Mouse (Mus musculus) midbrain, embryonic 12.5 days (tissue): Measurements from ENCODE around the gene March10. TPM values are rescaled to one million over a fixed set of nuclear protein-coding genes. Genes with fewer than 3 reads are reported as not detected.
A peak's percentile ranks its signal among the peaks of the same experiment; 100 is the strongest.

ENCODE experiments used
- ATAC-seq: fragments of 200-750 bp; cut with Nextera tagmentation; 2 replicates; pipeline ENCODE4 v1.8.0; 2017; ENCODE audit warnings: low read depth, moderate TSS enrichment, moderate library complexity; ENCODE audit not compliant: low FRiP score
- H3K27ac ChIP-seq: fragments of 300-500 bp; sonication (generic); replicated peaks from 2 replicates; pipeline ENCODE4 v1.5.1; 2016; ENCODE audit warnings: mild to moderate bottlenecking
- H3K27me3 ChIP-seq: fragments of 300-500 bp; sonication (generic); 2 replicates; pipeline ENCODE4 v1.6.1; 2016; ENCODE audit warnings: mild to moderate bottlenecking
- H3K36me3 ChIP-seq: fragments of 300-500 bp; sonication (generic); 2 replicates; pipeline ENCODE4 v1.6.1; 2016
- H3K4me1 ChIP-seq: fragments of 300-500 bp; sonication (generic); 2 replicates; pipeline ENCODE4 v1.6.1; 2016
- H3K4me2 ChIP-seq: fragments of 300-500 bp; sonication (generic); replicated peaks from 2 replicates; pipeline ENCODE4 v1.6.1; 2016; ENCODE audit warnings: mild to moderate bottlenecking, moderate library complexity
- H3K4me3 ChIP-seq: fragments of 300-500 bp; sonication (generic); 2 replicates; pipeline ENCODE4 v1.5.1; 2016; ENCODE audit warnings: mild to moderate bottlenecking
- H3K9ac ChIP-seq: fragments of 300-500 bp; sonication (generic); replicated peaks from 2 replicates; pipeline ENCODE4 v1.6.1; 2016; ENCODE audit warnings: mild to moderate bottlenecking, moderate library complexity
- H3K9me3 ChIP-seq: fragments of 300-500 bp; sonication (generic); 2 replicates; pipeline ENCODE4 v1.6.1; 2016; ENCODE audit warnings: mild to moderate bottlenecking
- whole genome bisulfite sequencing: fragments of 180-500 bp; shearing (Covaris S2); methylation state at CpG from one replicate; pipeline ENCODE4 v1.1.7; 2016; 5-methylcytosine and 5-hydroxymethylcytosine counted together
- polyA plus RNA-seq: library from polyadenylated mRNA; unstranded; fragments of >200 nt; fragmentation: Nextera tagmentation; extraction: Ambion mirVana; gene quantifications from 2 replicates; pipeline ENCODE4 v1.2.1, GENCODE M21; 2016

The March10 gene
- polyA plus RNA-seq, result 0.35 and 0.48 TPM in 2 replicates

- peak within 1 kb of the TSS; percentile 49 for H3K4me3 ChIP-seq
- peaks cover 18% of the 10 kb centered on the region for H3K4me1 ChIP-seq
- no peaks in the 10 kb centered on the region for H3K36me3 ChIP-seq
- no peaks in the 10 kb centered on the region for H3K9me3 ChIP-seq
- peak within 1 kb of the TSS; percentile 55; the same call in 1 of the 2 replicates for H3K9ac ChIP-seq
- H3K27me3 ChIP-seq, result 0 out of 2 replicates have a peak, but pooled peaks cover 5% of the 10 kb centered on the region
- peak within 1 kb of the TSS; percentile 83 for H3K27ac ChIP-seq
- under 1% methylated on average over 35 of the region's 35 CpGs for WGBS
- peak; percentile 87 for ATAC-seq
- H3K4me2 ChIP-seq, result peak within 1 kb of the TSS; percentile 72
Measured at GRCm38 (mm10) chr11:105456497-105456907, at the start of gene March10. Gene March10 (minus strand): TSS chr11:105456735.

- 82% methylated on average over 11 of the region's 11 CpGs for WGBS
- Histone ChIP-seq H3K27me3 (peaks cover 69% of the 10 kb centered on the region), H3K9ac (no peak overlapping the region), H3K4me3 (no peak overlapping the region), H3K4me1 (peaks cover 41% of the 10 kb centered on the region), H3K9me3 (no peaks in the 10 kb centered on the region), H3K36me3 (no peaks in the 10 kb centered on the region), H3K4me2 (no peak overlapping the region), H3K27ac (peak overlapping the region; percentile 78; the same call in 1 of the 2 replicates)
- ATAC-seq, result no peak
Measured at GRCm38 (mm10) chr11:105506322-105506721, 49.8 kb upstream of the March10 start.

- Histone ChIP-seq H3K4me2 (no peak overlapping the region), H3K27me3 (peaks cover 69% of the 10 kb centered on the region), H3K4me1 (peaks cover 41% of the 10 kb centered on the region), H3K9me3 (no peaks in the 10 kb centered on the region), H3K9ac (no peak overlapping the region), H3K27ac (no peak overlapping the region), H3K36me3 (no peaks in the 10 kb centered on the region), H3K4me3 (no peak overlapping the region)
- no peak for ATAC-seq
- 45% methylated on average over 3 of the region's 3 CpGs for WGBS
Measured at GRCm38 (mm10) chr11:105505038-105505437, 48.5 kb upstream of the March10 start.

GRCm38 (mm10) chr11:105502311-105502710 lies 45.8 kb upstream of the March10 start:
- 92% methylated on average over 4 of the region's 4 CpGs for WGBS
- ATAC-seq, result no peak
- H3K36me3 ChIP-seq, result no peaks in the 10 kb centered on the region
- no peak overlapping the region for H3K9ac ChIP-seq
- H3K4me1 ChIP-seq, result peaks cover 29% of the 10 kb centered on the region
- H3K4me2 ChIP-seq, result no peak overlapping the region
- peaks cover 68% of the 10 kb centered on the region for H3K27me3 ChIP-seq
- no peak overlapping the region for H3K27ac ChIP-seq
- no peak overlapping the region for H3K4me3 ChIP-seq
- H3K9me3 ChIP-seq, result no peaks in the 10 kb centered on the region

- Histone ChIP-seq H3K9me3 (no peaks in the 10 kb centered on the region), H3K27me3 (peaks cover 62% of the 10 kb centered on the region), H3K9ac (no peak overlapping the region), H3K4me3 (no peak overlapping the region), H3K36me3 (no peaks in the 10 kb centered on the region), H3K27ac (no peak overlapping the region), H3K4me2 (no peak overlapping the region), H3K4me1 (peaks cover 9% of the 10 kb centered on the region; the same call in 1 of the 2 replicates)
- no peak for ATAC-seq
- 69% methylated on average over 6 of the region's 6 CpGs for WGBS
Measured at GRCm38 (mm10) chr11:105497505-105497904, 41.0 kb upstream of the March10 start.

- WGBS, result 67% methylated on average over 7 of the region's 7 CpGs
- H3K4me3 ChIP-seq, result no peak overlapping the region
- H3K9ac ChIP-seq, result no peak overlapping the region
- no peak for ATAC-seq
- no peaks in the 10 kb centered on the region for H3K36me3 ChIP-seq
- no peak overlapping the region for H3K27ac ChIP-seq
- H3K4me1 ChIP-seq, result peaks cover 9% of the 10 kb centered on the region; the same call in 1 of the 2 replicates
- no peak overlapping the region for H3K4me2 ChIP-seq
- H3K9me3 ChIP-seq, result no peaks in the 10 kb centered on the region
- peaks cover 54% of the 10 kb centered on the region for H3K27me3 ChIP-seq
Measured at GRCm38 (mm10) chr11:105496665-105497064, 40.1 kb upstream of the March10 start.

- Histone ChIP-seq H3K27me3 (peaks cover 53% of the 10 kb centered on the region), H3K36me3 (no peaks in the 10 kb centered on the region), H3K27ac (no peak overlapping the region), H3K4me1 (peaks cover 9% of the 10 kb centered on the region; the same call in 1 of the 2 replicates), H3K4me3 (no peak overlapping the region), H3K9ac (no peak overlapping the region), H3K4me2 (no peak overlapping the region), H3K9me3 (no peaks in the 10 kb centered on the region)
- no peak for ATAC-seq
- 72% methylated on average over 18 of the region's 18 CpGs for WGBS
Measured at GRCm38 (mm10) chr11:105495591-105496270, 39.2 kb upstream of the March10 start.

GRCm38 (mm10) chr11:105494786-105495369 lies 38.3 kb upstream of the March10 start:
- H3K4me3 ChIP-seq, result no peak overlapping the region
- H3K27me3 ChIP-seq, result peaks cover 44% of the 10 kb centered on the region
- H3K9ac ChIP-seq, result no peak overlapping the region
- whole genome bisulfite sequencing, result 88% methylated on average over 6 of the region's 6 CpGs
- no peaks in the 10 kb centered on the region for H3K36me3 ChIP-seq
- peaks cover 9% of the 10 kb centered on the region; the same call in 1 of the 2 replicates for H3K4me1 ChIP-seq
- no peaks in the 10 kb centered on the region for H3K9me3 ChIP-seq
- no peak overlapping the region for H3K4me2 ChIP-seq
- H3K27ac ChIP-seq, result no peak overlapping the region
- no peak for ATAC-seq

- 89% methylated on average over 4 of the region's 4 CpGs for WGBS
- ATAC-seq, result no peak
Measured at GRCm38 (mm10) chr11:105492392-105492791, 35.9 kb upstream of the March10 start.

GRCm38 (mm10) chr11:105490971-105491370 lies 34.4 kb upstream of the March10 start:
- Histone ChIP-seq H3K9ac (no peak overlapping the region), H3K4me1 (no peaks in the 10 kb centered on the region), H3K9me3 (no peaks in the 10 kb centered on the region), H3K27ac (no peak overlapping the region), H3K4me2 (no peak overlapping the region), H3K4me3 (no peak overlapping the region), H3K27me3 (peaks cover 26% of the 10 kb centered on the region), H3K36me3 (no peaks in the 10 kb centered on the region)
- no peak for ATAC-seq
- 70% methylated on average over 5 of the region's 5 CpGs for WGBS

More at GRCm38 (mm10) chr11:105492392-105492791, 35.9 kb upstream of the March10 start:
- Histone ChIP-seq H3K27me3 (peaks cover 33% of the 10 kb centered on the region), H3K4me2 (no peak overlapping the region), H3K27ac (no peak overlapping the region), H3K4me1 (no peaks in the 10 kb centered on the region), H3K9ac (no peak overlapping the region), H3K9me3 (no peaks in the 10 kb centered on the region), H3K36me3 (no peaks in the 10 kb centered on the region), H3K4me3 (no peak overlapping the region)

GRCm38 (mm10) chr11:105485412-105485811 lies 28.9 kb upstream of the March10 start:
- H3K9me3 ChIP-seq, result no peaks in the 10 kb centered on the region
- WGBS, result 83% methylated on average over 6 of the region's 6 CpGs
- H3K36me3 ChIP-seq, result no peaks in the 10 kb centered on the region
- no peak for ATAC-seq
- H3K4me3 ChIP-seq, result no peak overlapping the region
- no peak overlapping the region for H3K27ac ChIP-seq
- H3K9ac ChIP-seq, result no peak overlapping the region
- no peaks in the 10 kb centered on the region for H3K4me1 ChIP-seq
- no peaks in the 10 kb centered on the region for H3K27me3 ChIP-seq
- no peak overlapping the region for H3K4me2 ChIP-seq

GRCm38 (mm10) chr11:105484993-105485392 lies 28.5 kb upstream of the March10 start:
- WGBS, result 79% methylated on average over 6 of the region's 6 CpGs
- no peak overlapping the region for H3K27ac ChIP-seq
- no peak for ATAC-seq
- H3K27me3 ChIP-seq, result no peaks in the 10 kb centered on the region
- no peak overlapping the region for H3K9ac ChIP-seq
- H3K36me3 ChIP-seq, result no peaks in the 10 kb centered on the region
- no peaks in the 10 kb centered on the region for H3K9me3 ChIP-seq
- H3K4me3 ChIP-seq, result no peak overlapping the region
- H3K4me2 ChIP-seq, result no peak overlapping the region
- no peaks in the 10 kb centered on the region for H3K4me1 ChIP-seq
